Mouse (Mus musculus): Measurements from ENCODE around the gene Olfr130. TPM values are rescaled to one million over a fixed set of nuclear protein-coding genes. Genes with fewer than 3 reads are reported as not detected.
A peak's percentile ranks its signal among the peaks of the same experiment; 100 is the strongest.

Gene Olfr130
- total RNA-seq (2012; rRNA removed), result not detected in 2 replicates

- no peaks in the 10 kb centered on the region for H3K4me1 ChIP-seq (ENCODE audit: control insufficient read depth in 2 of 2, insufficient read depth in 2 of 2, low read length in 2 of 2, poor library complexity in 1 of 2)
- H3K4me3 ChIP-seq (ENCODE audit: insufficient read depth in 1 of 2, low read depth in 1 of 2, low read length in 2 of 2, poor library complexity in 1 of 2, severe bottlenecking in 1 of 2), result no peak within 1 kb of the TSS
- no peak within 1 kb of the TSS for H3K27ac ChIP-seq (ENCODE audit: insufficient read depth, low read depth, low read length, poor library complexity, severe bottlenecking)
- in situ Hi-C loops (cut with MboI; ENCODE audit: low sequenced_read_pairs in 2 of 2, unreplicated experiment in 2 of 2), result no loop called here
- no peak within 1 kb of the TSS for H3K9ac ChIP-seq (ENCODE audit: insufficient read depth, low read depth, low read length, poor library complexity, severe bottlenecking)
- H3K36me3 ChIP-seq (ENCODE audit: control insufficient read depth, insufficient read depth, low read length, poor library complexity, severe bottlenecking), result no peaks in the 10 kb centered on the region
- no peak for DNase-seq (ENCODE audit: low read depth, low spot score)
- TF ChIP-seq MAFK (IDR thresholded peaks at IDR 0.05; ENCODE audit: insufficient read depth, low read depth, low read length) (no peak), CHD2 (IDR thresholded peaks at IDR 0.05; ENCODE audit: low read depth, low read length) (no peak), HCFC1 (IDR thresholded peaks at IDR 0.05; ENCODE audit: borderline replicate concordance, insufficient read depth, low read length) (no peak), ZC3H11A (IDR thresholded peaks at IDR 0.05; ENCODE audit: borderline replicate concordance, low read depth, low read length) (no peak), ZNF384 (IDR thresholded peaks at IDR 0.05; ENCODE audit: low read depth, low read length) (no peak)
- no peaks in the 10 kb centered on the region for H3K9me3 ChIP-seq (ENCODE audit: control insufficient read depth, insufficient read depth, low read depth, low read length)
Observed at GRCm38 (mm10) chr17:38063621-38064020, at the start of gene Olfr130. TSS of gene Olfr130 (plus strand) at chr17:38063921.

GRCm38 (mm10) chr17:38016341-38016740 lies 47.4 kb upstream of the Olfr130 start:
- Histone ChIP-seq H3K4me3 (ENCODE audit: insufficient read depth in 1 of 2, low read depth in 1 of 2, low read length in 2 of 2, poor library complexity in 1 of 2, severe bottlenecking in 1 of 2) (no peak overlapping the region), H3K27ac (ENCODE audit: insufficient read depth, low read depth, low read length, poor library complexity, severe bottlenecking) (peak overlapping the region; percentile 22; the same call in 1 of the 2 replicates), H3K9ac (ENCODE audit: insufficient read depth, low read depth, low read length, poor library complexity, severe bottlenecking) (no peak overlapping the region), H3K4me1 (ENCODE audit: control insufficient read depth in 2 of 2, insufficient read depth in 2 of 2, low read length in 2 of 2, poor library complexity in 1 of 2) (peaks cover 0 to 2% of the 10 kb centered on the region in 2 experiments; a peak in 2 of 4 replicates), H3K36me3 (ENCODE audit: control insufficient read depth, insufficient read depth, low read length, poor library complexity, severe bottlenecking) (peaks cover 2% of the 10 kb centered on the region), H3K9me3 (ENCODE audit: control insufficient read depth, insufficient read depth, low read depth, low read length) (no peaks in the 10 kb centered on the region)
- in situ Hi-C loops (cut with MboI; ENCODE audit: low sequenced_read_pairs in 2 of 2, unreplicated experiment in 2 of 2), result no loop called here
- TF ChIP-seq MAFK (IDR thresholded peaks at IDR 0.05; ENCODE audit: insufficient read depth, low read depth, low read length) (no peak), ZC3H11A (IDR thresholded peaks at IDR 0.05; ENCODE audit: borderline replicate concordance, low read depth, low read length) (no peak), ZNF384 (IDR thresholded peaks at IDR 0.05; ENCODE audit: low read depth, low read length) (no peak), HCFC1 (IDR thresholded peaks at IDR 0.05; ENCODE audit: borderline replicate concordance, insufficient read depth, low read length) (no peak), CHD2 (IDR thresholded peaks at IDR 0.05; ENCODE audit: low read depth, low read length) (no peak)
- DNase-seq (ENCODE audit: low read depth, low spot score), result no peak

GRCm38 (mm10) chr17:38026297-38026696 lies 37.4 kb upstream of the Olfr130 start:
- peak; percentile 55 for DNase-seq (ENCODE audit: low read depth, low spot score)
- Histone ChIP-seq H3K4me1 (ENCODE audit: control insufficient read depth in 2 of 2, insufficient read depth in 2 of 2, low read length in 2 of 2, poor library complexity in 1 of 2) (0 out of 4 replicates have a peak, but pooled peaks cover 0 to 1% of the 10 kb centered on the region in 2 experiments), H3K27ac (ENCODE audit: insufficient read depth, low read depth, low read length, poor library complexity, severe bottlenecking) (no peak overlapping the region), H3K4me3 (ENCODE audit: insufficient read depth in 1 of 2, low read depth in 1 of 2, low read length in 2 of 2, poor library complexity in 1 of 2, severe bottlenecking in 1 of 2) (no peak overlapping the region), H3K36me3 (ENCODE audit: control insufficient read depth, insufficient read depth, low read length, poor library complexity, severe bottlenecking) (no peaks in the 10 kb centered on the region), H3K9ac (ENCODE audit: insufficient read depth, low read depth, low read length, poor library complexity, severe bottlenecking) (no peak overlapping the region), H3K9me3 (ENCODE audit: control insufficient read depth, insufficient read depth, low read depth, low read length) (no peaks in the 10 kb centered on the region)
- in situ Hi-C loops (cut with MboI; ENCODE audit: low sequenced_read_pairs in 2 of 2, unreplicated experiment in 2 of 2), result no loop called here
- peak; percentile 70; the same call in 1 of the 2 replicates for TF ChIP-seq ZC3H11A (IDR thresholded peaks at IDR 0.05; ENCODE audit: borderline replicate concordance, low read depth, low read length)
- no peak for TF ChIP-seq HCFC1 (IDR thresholded peaks at IDR 0.05; ENCODE audit: borderline replicate concordance, insufficient read depth, low read length)

- in situ Hi-C loops (cut with MboI; ENCODE audit: low sequenced_read_pairs in 2 of 2, unreplicated experiment in 2 of 2), result no loop called here
- no peaks in the 10 kb centered on the region for H3K4me1 ChIP-seq (ENCODE audit: control insufficient read depth in 2 of 2, insufficient read depth in 2 of 2, low read length in 2 of 2, poor library complexity in 1 of 2)
- H3K27ac ChIP-seq (ENCODE audit: insufficient read depth, low read depth, low read length, poor library complexity, severe bottlenecking), result no peak within 1 kb of the TSS
- H3K9ac ChIP-seq (ENCODE audit: insufficient read depth, low read depth, low read length, poor library complexity, severe bottlenecking), result no peak within 1 kb of the TSS
- H3K36me3 ChIP-seq (ENCODE audit: control insufficient read depth, insufficient read depth, low read length, poor library complexity, severe bottlenecking), result no peaks in the 10 kb centered on the region
- no peak for DNase-seq (ENCODE audit: low read depth, low spot score)
- no peaks in the 10 kb centered on the region for H3K9me3 ChIP-seq (ENCODE audit: control insufficient read depth, insufficient read depth, low read depth, low read length)
- no peak within 1 kb of the TSS for H3K4me3 ChIP-seq (ENCODE audit: insufficient read depth in 1 of 2, low read depth in 1 of 2, low read length in 2 of 2, poor library complexity in 1 of 2, severe bottlenecking in 1 of 2)
- no peak for TF ChIP-seq ZNF384 (IDR thresholded peaks at IDR 0.05; ENCODE audit: low read depth, low read length)
- TF ChIP-seq HCFC1 (IDR thresholded peaks at IDR 0.05; ENCODE audit: borderline replicate concordance, insufficient read depth, low read length), result no peak
- TF ChIP-seq CHD2 (IDR thresholded peaks at IDR 0.05; ENCODE audit: low read depth, low read length), result no peak
- no peak for TF ChIP-seq ZC3H11A (IDR thresholded peaks at IDR 0.05; ENCODE audit: borderline replicate concordance, low read depth, low read length)
- no peak for TF ChIP-seq MAFK (IDR thresholded peaks at IDR 0.05; ENCODE audit: insufficient read depth, low read depth, low read length)
Observed at GRCm38 (mm10) chr17:38059979-38060378, 3.7 kb upstream of the Olfr130 start, which contains the start of gene Olfr129. TSS of gene Olfr129 (minus strand) at chr17:38060079.

- H3K9me3 ChIP-seq (ENCODE audit: control insufficient read depth, insufficient read depth, low read depth, low read length), result no peaks in the 10 kb centered on the region
- TF ChIP-seq MAFK (IDR thresholded peaks at IDR 0.05; ENCODE audit: insufficient read depth, low read depth, low read length) (no peak), ZC3H11A (IDR thresholded peaks at IDR 0.05; ENCODE audit: borderline replicate concordance, low read depth, low read length) (no peak), HCFC1 (IDR thresholded peaks at IDR 0.05; ENCODE audit: borderline replicate concordance, insufficient read depth, low read length) (no peak), ZNF384 (IDR thresholded peaks at IDR 0.05; ENCODE audit: low read depth, low read length) (no peak), CHD2 (IDR thresholded peaks at IDR 0.05; ENCODE audit: low read depth, low read length) (no peak)
- no peaks in the 10 kb centered on the region for H3K4me1 ChIP-seq (ENCODE audit: control insufficient read depth in 2 of 2, insufficient read depth in 2 of 2, low read length in 2 of 2, poor library complexity in 1 of 2)
- no peak for DNase-seq (ENCODE audit: low read depth, low spot score)
- H3K9ac ChIP-seq (ENCODE audit: insufficient read depth, low read depth, low read length, poor library complexity, severe bottlenecking), result no peak overlapping the region
- H3K36me3 ChIP-seq (ENCODE audit: control insufficient read depth, insufficient read depth, low read length, poor library complexity, severe bottlenecking), result no peaks in the 10 kb centered on the region
- H3K27ac ChIP-seq (ENCODE audit: insufficient read depth, low read depth, low read length, poor library complexity, severe bottlenecking), result no peak overlapping the region
- no peak overlapping the region for H3K4me3 ChIP-seq (ENCODE audit: insufficient read depth in 1 of 2, low read depth in 1 of 2, low read length in 2 of 2, poor library complexity in 1 of 2, severe bottlenecking in 1 of 2)
- in situ Hi-C loops (cut with MboI; ENCODE audit: low sequenced_read_pairs in 2 of 2, unreplicated experiment in 2 of 2), result no loop called here
Observed at GRCm38 (mm10) chr17:38082364-38082763, 18.6 kb downstream of the Olfr130 start.

All from ES-E14 (cell line).